Mouse (Mus musculus): Measurements from ENCODE around the gene Ulk4. TPM values are rescaled to one million over a fixed set of nuclear protein-coding genes. Genes with fewer than 3 reads are reported as not detected.

Ulk4 gene
- polyA plus RNA-seq, 1 experiment from 2014 or later, result 115 TPM

- no peak for ATAC-seq (ENCODE audit: low read depth)
- no peak overlapping the region for H3K4me3 ChIP-seq
Observed at GRCm38 (mm10) chr9:121112131-121112530, 164.9 kb downstream of the Ulk4 start.

DNA sequence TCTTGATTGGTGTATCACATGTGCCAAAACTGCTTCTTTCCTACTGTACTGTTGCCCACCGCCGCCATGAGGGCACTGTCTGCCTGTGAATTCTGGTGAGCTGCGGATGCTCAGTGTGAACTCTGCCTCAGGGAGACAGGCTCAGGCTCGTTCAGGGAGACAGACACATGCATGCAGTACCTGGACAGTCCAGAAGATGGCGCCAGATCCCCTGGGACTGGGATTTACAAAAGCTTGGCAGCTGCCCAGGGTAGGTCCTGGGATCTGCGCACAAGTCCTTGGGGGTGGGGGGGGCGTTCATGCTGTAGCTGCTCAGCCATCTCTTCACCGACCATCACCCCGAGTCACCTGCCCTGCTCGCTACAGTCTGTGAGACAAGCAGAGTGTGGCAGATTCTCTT is 168.9 kb downstream of the Ulk4 start:
- no peak overlapping the region for H3K9ac ChIP-seq
- peak; percentile 74 for ATAC-seq (ENCODE audit: low read depth)
- no peak overlapping the region for H3K4me2 ChIP-seq
- H3K4me3 ChIP-seq, result no peak overlapping the region
- H3K4me1 ChIP-seq (replicated peaks), result peaks cover 51% of the 10 kb centered on the region
- no peaks in the 10 kb centered on the region for H3K9me3 ChIP-seq
- 11% methylated on average over 10 of the region's 10 CpGs for WGBS
- H3K27ac ChIP-seq (replicated peaks), result peak overlapping the region; percentile 61
- no peaks in the 10 kb centered on the region for H3K27me3 ChIP-seq
- no peaks in the 10 kb centered on the region for H3K36me3 ChIP-seq

More at GRCm38 (mm10) chr9:121112131-121112530, 164.9 kb downstream of the Ulk4 start:
- Histone ChIP-seq H3K27ac (replicated peaks) (no peak overlapping the region), H3K9ac (no peak overlapping the region), H3K4me2 (no peak overlapping the region), H3K9me3 (no peaks in the 10 kb centered on the region), H3K36me3 (no peaks in the 10 kb centered on the region), H3K4me1 (replicated peaks) (peaks cover 46% of the 10 kb centered on the region), H3K27me3 (no peaks in the 10 kb centered on the region)
- WGBS, result 64% methylated on average over 1 of the region's 1 CpGs

- peaks cover 51% of the 10 kb centered on the region for H3K4me1 ChIP-seq (replicated peaks)
- H3K9ac ChIP-seq, result no peak overlapping the region; the same call in 1 of the 2 replicates
- WGBS, result 49% methylated on average over 5 of the region's 5 CpGs
Observed at GRCm38 (mm10) chr9:121107643-121108042, 169.4 kb downstream of the Ulk4 start.

DNA sequence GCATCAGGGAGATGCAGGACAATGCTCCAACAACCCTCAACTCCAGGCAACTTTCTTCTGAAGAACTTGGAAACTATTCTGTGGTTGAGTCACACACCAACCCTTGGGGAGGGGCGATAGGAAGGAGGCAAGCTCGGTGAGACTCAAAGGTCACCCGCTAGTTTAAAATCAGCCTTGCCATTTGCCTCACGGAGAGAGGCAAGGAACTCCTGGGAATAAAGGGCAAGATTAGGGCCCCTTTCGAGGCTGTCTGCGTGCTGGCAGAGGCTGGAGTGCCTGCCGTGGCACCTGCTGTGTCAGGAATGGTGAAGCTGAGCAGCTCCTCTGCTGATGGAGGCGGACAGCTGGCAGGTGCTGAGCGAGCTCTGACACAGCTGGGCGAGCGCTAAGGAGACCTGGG is 169.9 kb downstream of the Ulk4 start:
- no peak overlapping the region; the same call in 1 of the 2 replicates for H3K27ac ChIP-seq (replicated peaks)
- H3K9ac ChIP-seq, result no peak overlapping the region
- no peak overlapping the region for H3K4me2 ChIP-seq

More at GRCm38 (mm10) chr9:121107643-121108042, 169.4 kb downstream of the Ulk4 start:
- H3K4me3 ChIP-seq, result no peak overlapping the region
- no peak overlapping the region for H3K4me2 ChIP-seq
- no peaks in the 10 kb centered on the region for H3K27me3 ChIP-seq
- ATAC-seq (ENCODE audit: low read depth), result peak; percentile 70
- no peaks in the 10 kb centered on the region for H3K9me3 ChIP-seq
- peak overlapping the region; percentile 61 for H3K27ac ChIP-seq (replicated peaks)
- no peaks in the 10 kb centered on the region for H3K36me3 ChIP-seq

DNA sequence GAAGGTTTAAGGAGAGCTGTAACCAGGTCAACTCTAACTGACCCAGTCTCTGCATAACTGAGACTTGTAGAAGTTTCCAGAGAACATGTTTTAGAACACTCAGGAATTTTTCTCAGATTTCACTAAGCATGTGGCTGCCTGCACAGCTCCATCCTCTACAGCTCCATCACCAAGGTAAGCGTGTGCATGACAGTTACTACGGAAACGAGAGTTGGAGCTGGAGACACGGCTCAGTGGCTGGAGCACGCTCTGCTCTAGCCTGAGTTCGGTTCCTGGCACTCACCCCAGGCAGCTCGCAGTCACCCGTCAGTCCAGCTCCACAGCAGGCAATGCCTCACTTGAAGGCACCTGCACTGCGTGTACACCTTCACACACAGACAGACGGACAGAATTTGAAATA is 175.5 kb downstream of the Ulk4 start:
- no peak for ATAC-seq (ENCODE audit: low read depth)
- H3K36me3 ChIP-seq, result no peaks in the 10 kb centered on the region
- no peak overlapping the region for H3K4me2 ChIP-seq
- no peak overlapping the region for H3K9ac ChIP-seq
- 77% methylated on average over 10 of the region's 10 CpGs for WGBS
- no peak overlapping the region for H3K27ac ChIP-seq (replicated peaks)
- H3K27me3 ChIP-seq, result no peaks in the 10 kb centered on the region
- no peaks in the 10 kb centered on the region for H3K9me3 ChIP-seq
- peaks cover 29% of the 10 kb centered on the region for H3K4me1 ChIP-seq (replicated peaks)
- H3K4me3 ChIP-seq, result no peak overlapping the region

More for the DNA sequence above, 169.9 kb downstream of the Ulk4 start:
- H3K27me3 ChIP-seq, result no peaks in the 10 kb centered on the region
- 25% methylated on average over 11 of the region's 11 CpGs for WGBS
- no peak overlapping the region for H3K4me3 ChIP-seq
- no peak for ATAC-seq (ENCODE audit: low read depth)
- H3K9me3 ChIP-seq, result no peaks in the 10 kb centered on the region
- H3K36me3 ChIP-seq, result no peaks in the 10 kb centered on the region
- peaks cover 51% of the 10 kb centered on the region for H3K4me1 ChIP-seq (replicated peaks)

DNA sequence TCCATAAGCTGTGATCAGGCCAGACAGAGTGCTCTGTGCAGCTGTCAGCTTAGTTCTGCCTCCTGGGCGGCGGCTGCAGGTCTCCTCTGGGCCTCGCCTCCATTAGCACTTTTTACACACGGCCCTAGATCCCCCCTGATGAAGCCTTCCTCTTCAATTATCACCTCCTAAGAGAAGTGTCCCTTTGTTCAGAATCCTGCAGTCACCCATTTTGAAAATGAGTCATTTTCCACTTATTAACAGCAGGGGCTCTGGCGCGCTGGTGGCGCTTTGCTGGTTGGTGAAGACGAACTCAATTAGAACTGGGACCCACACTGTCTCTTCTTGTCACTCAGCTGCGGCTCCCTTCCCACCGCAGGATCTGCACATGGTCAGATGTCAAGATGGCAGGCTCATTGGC is 177.5 kb downstream of the Ulk4 start:
- Histone ChIP-seq H3K4me2 (no peak overlapping the region), H3K9ac (no peak overlapping the region), H3K27me3 (no peaks in the 10 kb centered on the region), H3K9me3 (no peaks in the 10 kb centered on the region), H3K27ac (replicated peaks) (peak overlapping the region; percentile 70), H3K4me1 (replicated peaks) (peaks cover 21% of the 10 kb centered on the region), H3K4me3 (no peak overlapping the region), H3K36me3 (no peaks in the 10 kb centered on the region)
- 73% methylated on average over 10 of the region's 10 CpGs for WGBS
- ATAC-seq (ENCODE audit: low read depth), result no peak

DNA sequence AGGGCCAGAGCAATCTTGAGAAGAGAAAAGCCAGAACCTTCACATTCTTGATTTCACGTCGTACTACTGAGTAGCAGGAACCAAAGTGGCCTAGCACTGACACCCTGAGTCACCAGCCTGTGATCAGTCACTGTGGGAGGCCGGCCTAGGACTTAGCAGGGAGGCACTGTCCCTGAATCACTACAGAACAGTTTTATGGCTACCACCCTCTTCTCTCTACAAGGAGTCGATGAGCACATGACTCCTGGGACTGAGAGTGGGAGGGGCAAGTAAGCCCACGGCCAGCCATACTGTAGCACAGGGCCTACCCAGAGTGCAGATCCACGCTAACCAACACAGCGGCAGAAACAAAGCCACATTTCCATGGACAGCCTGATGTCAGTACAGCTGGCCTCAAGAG is 183.2 kb downstream of the Ulk4 start:
- H3K9me3 ChIP-seq, result no peaks in the 10 kb centered on the region
- H3K27me3 ChIP-seq, result no peaks in the 10 kb centered on the region
- H3K9ac ChIP-seq, result no peak overlapping the region
- H3K27ac ChIP-seq (replicated peaks), result no peak overlapping the region
- no peaks in the 10 kb centered on the region for H3K36me3 ChIP-seq
- no peak overlapping the region for H3K4me2 ChIP-seq
- 56% methylated on average over 7 of the region's 7 CpGs for WGBS
- H3K4me1 ChIP-seq (replicated peaks), result peaks cover 14% of the 10 kb centered on the region
- ATAC-seq (ENCODE audit: low read depth), result no peak
- H3K4me3 ChIP-seq, result no peak overlapping the region

- Histone ChIP-seq H3K27me3 (no peaks in the 10 kb centered on the region), H3K4me3 (no peak overlapping the region), H3K9ac (no peak overlapping the region), H3K36me3 (no peaks in the 10 kb centered on the region), H3K9me3 (no peaks in the 10 kb centered on the region), H3K27ac (replicated peaks) (no peak overlapping the region), H3K4me1 (replicated peaks) (0 out of 2 replicates have a peak, but pooled peaks cover 3% of the 10 kb centered on the region), H3K4me2 (no peak overlapping the region)
- ATAC-seq (ENCODE audit: low read depth), result no peak
- WGBS, result 85% methylated on average over 5 of the region's 5 CpGs
Observed at GRCm38 (mm10) chr9:121092568-121092967, 184.4 kb downstream of the Ulk4 start.

GRCm38 (mm10) chr9:121091016-121091735 is 185.8 kb downstream of the Ulk4 start:
- WGBS, result 74% methylated on average over 10 of the region's 10 CpGs
- no peak overlapping the region for H3K27ac ChIP-seq (replicated peaks)
- no peak overlapping the region for H3K4me2 ChIP-seq
- no peaks in the 10 kb centered on the region for H3K27me3 ChIP-seq
- no peak for ATAC-seq (ENCODE audit: low read depth)
- H3K4me1 ChIP-seq (replicated peaks), result no peaks in the 10 kb centered on the region
- no peak overlapping the region for H3K9ac ChIP-seq
- H3K4me3 ChIP-seq, result no peak overlapping the region
- no peaks in the 10 kb centered on the region for H3K36me3 ChIP-seq
- no peaks in the 10 kb centered on the region for H3K9me3 ChIP-seq

- no peak for ATAC-seq (ENCODE audit: low read depth)
- no peaks in the 10 kb centered on the region for H3K36me3 ChIP-seq
- no peaks in the 10 kb centered on the region for H3K27me3 ChIP-seq
- H3K4me2 ChIP-seq, result no peak overlapping the region
- H3K4me3 ChIP-seq, result no peak overlapping the region
- H3K9ac ChIP-seq, result no peak overlapping the region
- peaks cover 9% of the 10 kb centered on the region; the same call in 1 of the 2 replicates for H3K4me1 ChIP-seq (replicated peaks)
- H3K9me3 ChIP-seq, result no peaks in the 10 kb centered on the region
- 75% methylated on average over 8 of the region's 8 CpGs for WGBS
- no peak overlapping the region for H3K27ac ChIP-seq (replicated peaks)
Observed at GRCm38 (mm10) chr9:121087661-121088060, 189.3 kb downstream of the Ulk4 start.

GRCm38 (mm10) chr9:121084191-121084590 is 192.8 kb downstream of the Ulk4 start:
- no peak overlapping the region for H3K27ac ChIP-seq (replicated peaks)
- H3K9me3 ChIP-seq, result no peaks in the 10 kb centered on the region
- H3K36me3 ChIP-seq, result no peaks in the 10 kb centered on the region
- ATAC-seq (ENCODE audit: low read depth), result no peak
- H3K4me2 ChIP-seq, result no peak overlapping the region
- H3K27me3 ChIP-seq, result no peaks in the 10 kb centered on the region
- 64% methylated on average over 4 of the region's 4 CpGs for WGBS
- peaks cover 18% of the 10 kb centered on the region for H3K4me1 ChIP-seq (replicated peaks)
- no peak overlapping the region for H3K4me3 ChIP-seq
- no peak overlapping the region for H3K9ac ChIP-seq

DNA sequence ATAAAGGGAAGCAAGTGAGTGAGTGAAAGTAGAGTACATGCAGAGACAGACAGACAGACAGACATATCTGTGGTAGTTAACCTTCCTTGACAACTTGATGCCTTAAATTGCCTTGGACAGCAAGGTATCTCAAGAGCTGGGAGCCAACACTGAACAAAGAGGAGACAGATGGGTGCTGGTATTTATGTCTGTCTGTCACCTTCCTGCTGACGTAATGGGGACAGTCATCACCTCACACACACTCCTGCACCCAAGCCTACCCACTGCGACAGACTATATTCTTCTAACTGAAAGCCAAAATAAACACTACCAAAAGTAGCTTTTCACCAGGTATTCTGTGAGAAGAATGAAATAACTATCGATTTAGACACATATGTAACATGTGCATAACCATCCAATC is 196.2 kb downstream of the Ulk4 start:
- H3K27me3 ChIP-seq, result 0 out of 2 replicates have a peak, but pooled peaks cover 4% of the 10 kb centered on the region
- H3K27ac ChIP-seq (replicated peaks), result no peak overlapping the region
- H3K9me3 ChIP-seq, result no peaks in the 10 kb centered on the region
- H3K36me3 ChIP-seq, result no peaks in the 10 kb centered on the region
- no peak overlapping the region for H3K4me2 ChIP-seq
- no peak overlapping the region for H3K4me3 ChIP-seq
- 87% methylated on average over 3 of the region's 3 CpGs for WGBS
- no peak for ATAC-seq (ENCODE audit: low read depth)
- no peak overlapping the region for H3K9ac ChIP-seq
- peaks cover 34% of the 10 kb centered on the region for H3K4me1 ChIP-seq (replicated peaks)

GRCm38 (mm10) chr9:121080413-121080812 is 196.6 kb downstream of the Ulk4 start:
- ATAC-seq (ENCODE audit: low read depth), result no peak
- H3K4me3 ChIP-seq, result no peak overlapping the region
- no peak overlapping the region for H3K27ac ChIP-seq (replicated peaks)
- peaks cover 35% of the 10 kb centered on the region for H3K4me1 ChIP-seq (replicated peaks)
- 0 out of 2 replicates have a peak, but pooled peaks cover 4% of the 10 kb centered on the region for H3K27me3 ChIP-seq
- no peak overlapping the region for H3K9ac ChIP-seq
- H3K4me2 ChIP-seq, result no peak overlapping the region
- WGBS, result 86% methylated on average over 10 of the region's 10 CpGs
- H3K9me3 ChIP-seq, result no peaks in the 10 kb centered on the region
- no peaks in the 10 kb centered on the region for H3K36me3 ChIP-seq

Data from neural tube, embryonic 13.5 days (tissue).